Mouse (Mus musculus) gastrocnemius, postnatal 4 days (tissue): ENCODE measurements around the gene Emp1. TPM values are rescaled to one million over a fixed set of nuclear protein-coding genes. Genes with fewer than 3 reads are reported as not detected.
A peak's percentile ranks its signal among the peaks of the same experiment; 100 is the strongest.

Experiments used
- DNase-seq, 2 experiments: peaks; one replicate each; pipeline ENCODE4 v3.0.0; 2021 to 2022; ENCODE audit warnings: low spot score in 2 of 2, mixed read lengths in 2 of 2
- long read RNA-seq, 2 experiments: library from polyadenylated mRNA; stranded (forward); transcript quantifications; one replicate each; pipeline ENCODE4 v2.0.0; 2021
- total RNA-seq, 2 experiments: library from RNA; stranded (reverse); gene quantifications; 2 replicates each; pipeline ENCODE4 v1.2.3; 2021

Emp1 gene
- 100 to 1,000 TPM; 241 to 251 TPM for total RNA-seq
- long read RNA-seq, experiment 1, transcript Emp1-201 (5 exons, 2,721 nt), result major isoform, 24 of 82 reads
- long read RNA-seq, experiment 1, partial matches to known transcripts, result 56 of 82 reads
- long read RNA-seq, experiment 1, other reads (novel, unspliced or antisense), result 2 of 82 reads
- long read RNA-seq, experiment 2, transcript Emp1-201 (5 exons, 2,721 nt), result major isoform, 19 of 75 reads
- long read RNA-seq, experiment 2, partial matches to known transcripts, result 2 of 75 reads
- long read RNA-seq, experiment 2, other reads (novel, unspliced or antisense), result 54 of 75 reads

- DNase-seq, result peak; percentile 76 to 90
Observed at GRCm38 (mm10) chr6:135362459-135363159, at the start of gene Emp1. TSS of gene Emp1 (plus strand) at chr6:135362545.

DNA sequence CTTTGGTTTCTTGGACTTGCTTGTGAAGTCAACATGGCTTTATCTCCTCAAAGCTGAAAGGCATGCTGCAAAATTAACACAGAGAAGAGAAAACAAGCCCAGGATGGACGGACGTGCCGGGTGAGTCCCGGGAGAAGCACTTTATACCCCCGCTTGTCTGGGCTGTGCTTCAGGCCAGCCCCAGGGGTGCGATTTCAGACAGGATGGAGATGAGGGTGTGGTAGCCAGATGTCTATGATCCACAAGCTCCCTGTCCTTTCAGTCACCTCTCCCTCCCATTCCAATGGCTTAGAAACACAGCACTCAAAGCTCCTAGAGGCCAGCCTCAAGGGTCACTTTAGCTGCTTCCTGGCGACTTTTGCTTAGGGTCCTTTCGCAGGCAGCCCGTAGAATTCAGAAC is 48.4 kb upstream of the Emp1 start:
- DNase-seq, result peak in 1 of 2 experiments; percentile 65

DNA sequence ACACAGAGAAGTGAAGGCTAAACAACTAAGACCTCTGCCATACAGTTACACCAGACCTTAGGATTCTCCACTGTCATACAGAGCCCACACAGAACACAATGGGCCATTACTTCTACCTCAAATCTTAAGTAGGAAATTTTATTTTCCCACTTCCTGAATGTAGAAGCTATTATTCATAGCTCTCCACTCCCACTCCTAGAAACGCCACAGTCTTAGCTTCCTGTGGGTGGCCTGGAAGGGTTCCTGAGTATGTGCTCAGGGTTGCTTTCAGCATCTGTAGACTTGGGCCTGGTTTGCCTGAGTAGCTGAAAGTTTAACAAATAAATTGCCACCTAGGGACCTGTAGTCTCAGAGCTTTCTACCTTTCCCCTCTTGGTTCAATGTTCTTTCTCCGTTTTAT is 46.2 kb upstream of the Emp1 start:
- no peak for DNase-seq

DNA sequence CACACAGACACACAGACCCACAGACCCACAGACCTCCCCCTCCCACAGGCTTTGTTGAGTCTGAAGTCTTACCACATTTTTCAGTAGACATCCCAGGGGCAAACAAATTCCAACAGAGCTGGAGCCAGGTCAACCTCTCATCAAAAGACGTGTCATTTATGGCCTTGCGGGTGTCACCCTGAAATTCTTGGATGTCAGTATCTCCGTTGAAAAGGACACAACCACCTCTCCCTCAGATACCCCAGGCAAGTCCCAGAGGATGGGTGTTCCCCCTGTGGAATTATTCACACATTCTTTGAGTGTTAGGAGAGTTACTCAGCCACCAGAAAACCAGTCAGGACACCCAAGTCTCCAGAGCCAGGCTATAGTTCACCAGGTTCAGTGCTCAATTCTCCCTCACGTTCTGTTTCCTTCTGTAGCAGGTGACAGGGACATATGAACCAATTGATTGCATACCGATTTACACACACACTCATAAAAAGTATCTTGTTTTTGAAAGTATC is 42.9 kb upstream of the Emp1 start:
- no peak for DNase-seq

- DNase-seq, result no peak
Observed at GRCm38 (mm10) chr6:135322749-135323148, 39.6 kb upstream of the Emp1 start.

- DNase-seq, result peak; percentile 52 to 59
Observed at GRCm38 (mm10) chr6:135323311-135323982, 38.9 kb upstream of the Emp1 start.

- DNase-seq, result no peak
Observed at GRCm38 (mm10) chr6:135324111-135324510, 38.2 kb upstream of the Emp1 start.

DNA sequence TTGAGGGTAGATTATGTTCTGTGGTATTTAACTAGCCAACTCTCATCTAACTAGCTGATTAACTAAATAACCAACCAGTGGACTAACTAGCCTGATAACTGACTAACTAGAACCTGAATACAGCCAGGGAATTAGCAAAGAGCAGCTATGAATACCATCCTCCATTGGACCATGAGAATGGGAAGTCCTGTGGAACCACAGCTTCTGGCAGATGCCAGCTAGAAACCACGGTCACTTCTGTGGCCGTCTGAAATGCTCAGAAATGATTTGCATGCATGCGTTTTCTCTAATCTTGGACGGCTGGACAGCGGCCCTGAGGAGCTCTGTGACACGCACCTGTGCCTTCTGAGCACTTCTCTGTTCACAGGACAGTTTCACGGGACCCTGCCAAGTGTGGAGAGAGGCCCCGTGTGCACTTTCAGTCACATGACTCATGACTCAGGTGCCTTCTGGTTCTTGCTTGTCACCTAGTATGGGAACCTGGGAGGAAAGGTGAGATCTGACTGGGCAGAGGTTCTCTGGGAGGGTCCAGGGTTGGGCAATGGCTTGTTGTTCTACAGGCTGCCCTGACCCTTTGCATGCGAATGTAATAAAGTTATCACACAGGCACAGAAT is 37.6 kb upstream of the Emp1 start:
- DNase-seq, result no peak

- no peak for DNase-seq
Observed at GRCm38 (mm10) chr6:135326847-135327246, 35.5 kb upstream of the Emp1 start.

DNA sequence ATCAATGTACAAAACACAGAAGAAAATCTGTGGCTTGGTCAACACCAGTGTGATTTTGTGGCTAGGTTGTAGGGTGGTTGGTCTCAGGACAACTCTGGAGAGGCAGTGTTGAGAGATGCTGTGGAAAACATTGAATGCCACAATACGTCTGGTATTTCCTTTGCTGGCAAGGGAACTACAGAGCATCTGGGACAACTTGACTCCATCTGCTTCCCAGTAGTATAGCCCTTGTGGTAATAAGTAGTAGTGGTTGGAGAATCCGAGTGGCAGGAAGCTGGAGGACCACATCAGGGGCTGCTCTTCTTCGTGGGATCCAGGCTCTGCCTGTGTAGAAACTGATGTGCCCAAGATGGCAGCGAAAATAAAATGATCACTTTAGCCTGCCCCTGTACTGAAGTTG is 30.4 kb upstream of the Emp1 start:
- peak in 1 of 2 experiments; percentile 19 for DNase-seq

GRCm38 (mm10) chr6:135332737-135333281 is 29.5 kb upstream of the Emp1 start:
- peak in 1 of 2 experiments; percentile 37 for DNase-seq

- peak in 1 of 2 experiments; percentile 66 for DNase-seq
Observed at GRCm38 (mm10) chr6:135333994-135334651, 28.2 kb upstream of the Emp1 start.

DNA sequence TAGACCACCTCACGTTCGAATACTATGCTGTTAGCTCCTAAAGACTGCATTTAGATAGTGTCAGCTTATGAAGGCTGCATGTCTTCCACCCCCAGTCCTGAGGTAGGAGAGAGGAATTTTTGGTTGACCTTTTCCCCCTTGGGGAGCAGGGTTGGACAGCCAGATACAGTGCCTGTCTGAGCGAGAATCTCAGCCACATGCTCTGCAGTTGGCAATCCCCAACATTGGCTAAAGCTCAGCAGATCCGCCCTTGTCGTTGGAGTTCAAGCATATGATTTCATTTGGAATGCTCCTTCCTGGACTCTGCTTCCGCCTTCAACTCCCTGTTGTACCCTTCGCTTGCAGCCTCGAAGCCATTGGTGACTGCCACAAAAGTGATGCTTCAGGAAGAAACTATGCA is 26.0 kb upstream of the Emp1 start:
- DNase-seq, result no peak

- DNase-seq, result peak in 1 of 2 experiments; percentile 56
Observed at GRCm38 (mm10) chr6:135340355-135341075, 21.8 kb upstream of the Emp1 start.

DNA sequence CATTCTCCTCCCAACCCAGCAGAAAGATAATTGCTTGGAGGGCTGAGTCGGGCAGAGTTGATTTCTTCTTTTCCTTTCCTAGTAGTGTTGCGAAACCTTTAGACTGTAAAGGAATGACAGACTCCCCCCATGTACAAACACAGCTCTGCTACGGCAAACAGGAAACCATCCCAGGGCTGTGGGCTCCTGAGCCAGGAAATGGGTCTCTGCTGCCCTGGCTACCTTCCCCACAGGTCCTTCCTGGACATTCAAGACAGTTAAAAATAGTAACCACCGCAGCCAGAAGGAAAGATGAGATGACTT is 21.3 kb upstream of the Emp1 start:
- DNase-seq, result no peak

DNA sequence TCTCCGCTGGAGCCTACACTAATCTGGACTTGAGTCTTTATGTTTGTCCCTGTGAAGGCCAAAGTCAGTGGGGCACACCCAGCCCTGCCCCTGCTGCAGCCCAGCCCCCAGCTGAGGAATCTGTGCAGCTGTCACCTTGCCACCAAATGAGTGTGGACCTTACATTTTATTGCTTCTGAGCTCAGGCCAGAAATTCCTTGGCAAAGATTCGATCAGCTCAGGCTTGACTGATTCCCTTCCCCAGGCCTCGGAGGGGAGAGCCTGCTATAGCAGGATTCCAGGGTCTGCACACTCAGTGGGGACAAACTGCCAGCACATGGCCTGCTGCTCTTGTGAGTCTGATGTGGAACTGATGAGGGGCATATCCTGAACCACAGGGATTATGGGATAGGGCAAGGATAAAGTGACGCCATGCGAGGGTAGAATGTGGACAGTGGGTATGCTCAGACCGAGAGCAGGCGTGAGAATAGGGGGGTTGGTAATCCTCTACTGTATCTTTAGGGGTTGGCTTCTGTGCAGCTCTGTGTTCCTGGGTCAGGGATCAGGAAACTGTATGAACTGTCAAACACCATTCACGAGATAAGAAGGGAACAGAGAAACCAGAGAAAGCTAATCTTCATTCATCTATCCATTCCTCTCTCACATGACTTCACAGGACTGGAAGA is 10.6 kb upstream of the Emp1 start:
- peak; percentile 54 to 80 for DNase-seq

GRCm38 (mm10) chr6:135352537-135352936 is 9.8 kb upstream of the Emp1 start:
- no peak for DNase-seq

DNA sequence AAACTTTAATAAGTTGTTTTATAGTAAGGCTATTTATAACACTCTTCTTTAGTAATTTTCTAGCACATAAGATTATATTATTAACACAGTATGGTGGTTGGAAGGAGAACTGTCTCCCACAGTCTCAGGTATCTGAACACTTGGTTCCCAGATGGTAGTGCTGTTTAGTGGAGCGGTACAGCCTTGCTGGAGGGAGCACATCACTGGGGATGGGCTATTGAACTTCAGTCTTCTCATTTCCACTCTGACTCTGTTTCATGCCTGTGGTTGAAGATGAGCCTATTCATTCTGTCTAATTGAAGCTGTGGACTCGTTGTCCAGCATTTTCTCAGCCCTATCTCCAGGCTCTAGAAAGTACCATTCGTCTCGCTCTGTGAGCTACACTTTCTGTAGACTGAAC is 7.4 kb upstream of the Emp1 start:
- no peak for DNase-seq

- no peak for DNase-seq
Observed at GRCm38 (mm10) chr6:135360331-135360730, 2.0 kb upstream of the Emp1 start.

DNA sequence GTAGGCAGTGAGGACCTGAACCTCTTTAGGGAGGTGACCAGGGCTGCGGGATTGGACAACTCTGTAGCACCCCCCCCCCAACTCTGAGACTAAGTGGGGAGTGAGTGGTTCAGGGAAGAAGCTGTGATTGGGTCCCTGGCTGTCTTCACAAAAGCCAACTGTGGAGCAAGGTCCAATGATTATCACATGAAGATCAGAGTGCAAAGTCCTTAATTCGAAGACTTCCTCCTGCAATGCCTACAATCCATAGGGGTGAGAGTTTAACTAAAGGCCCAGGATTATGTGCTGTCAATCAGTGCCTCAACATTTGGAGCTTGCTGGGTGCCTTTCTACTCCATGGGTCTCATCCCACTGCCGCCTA is 267 bp upstream of the Emp1 start:
- no peak for DNase-seq
